Mouse (Mus musculus) C2C12 (cell line): Measurements from ENCODE around the gene Zfhx3.

Source experiments
- CTCF ChIP-seq: IDR thresholded peaks from one replicate; pipeline ENCODE4 v1.5.1; 2011; ENCODE audit not compliant: control insufficient read depth, insufficient read depth, insufficient read length
- MYOG ChIP-seq: IDR thresholded peaks from one replicate; pipeline ENCODE4 v1.6.1; 2011; ENCODE audit not compliant: control insufficient read depth, insufficient read length; ENCODE audit errors: extremely low read depth

GRCm38 (mm10) chr8:108608678-108609077, 666.2 kb downstream of the Zfhx3 start:
- TF ChIP-seq CTCF (no peak), MYOG (no peak)
